Mouse (Mus musculus) hindbrain, embryonic 11.5 days (tissue): ENCODE data around the gene Gimap3. TPM values are rescaled to one million over a fixed set of nuclear protein-coding genes. Genes with fewer than 3 reads are reported as not detected.

ENCODE experiments used
- ATAC-seq: fragments of 200-750 bp; cut with Nextera tagmentation; 2 replicates; pipeline ENCODE4 v1.8.0; 2017; ENCODE audit warnings: mild to moderate bottlenecking, moderate TSS enrichment, moderate library complexity; ENCODE audit not compliant: low FRiP score
- DNase-seq: peaks from one replicate; pipeline ENCODE4 v3.0.0-alpha.2; 2015; ENCODE audit warnings: low spot score
- H3K27ac ChIP-seq: fragments of 300-500 bp; sonication (generic); 2 replicates; pipeline ENCODE4 v1.5.1; 2014; ENCODE audit warnings: mild to moderate bottlenecking, low read depth, low read length
- H3K27me3 ChIP-seq: fragments of 300-500 bp; sonication (generic); 2 replicates; pipeline ENCODE4 v1.6.1; 2014; ENCODE audit warnings: mild to moderate bottlenecking, low read length, moderate library complexity, mixed read lengths; ENCODE audit not compliant: control insufficient read depth, insufficient read depth
- H3K36me3 ChIP-seq: fragments of 300-500 bp; sonication (generic); 2 replicates; pipeline ENCODE4 v1.6.1; 2014; ENCODE audit warnings: mild to moderate bottlenecking, low read length, moderate library complexity, mixed read lengths; ENCODE audit not compliant: control insufficient read depth, insufficient read depth
- H3K4me1 ChIP-seq: fragments of 300-500 bp; sonication (generic); replicated peaks from 2 replicates; pipeline ENCODE4 v1.6.1; 2014; ENCODE audit warnings: low read length, mixed read lengths; ENCODE audit not compliant: control insufficient read depth, insufficient read depth
- H3K4me2 ChIP-seq: fragments of 300-500 bp; sonication (generic); replicated peaks from 2 replicates; pipeline ENCODE4 v1.6.1; 2014; ENCODE audit warnings: mild to moderate bottlenecking, low read depth, low read length
- H3K4me3 ChIP-seq: fragments of 300-500 bp; sonication (generic); 2 replicates; pipeline ENCODE4 v1.5.1; 2014; ENCODE audit warnings: low read depth, low read length
- H3K9ac ChIP-seq: fragments of 300-500 bp; sonication (generic); 2 replicates; pipeline ENCODE4 v1.6.1; 2014; ENCODE audit warnings: low read depth, low read length
- H3K9me3 ChIP-seq: fragments of 300-500 bp; sonication (generic); 2 replicates; pipeline ENCODE4 v1.6.1; 2016; ENCODE audit warnings: low read length; ENCODE audit not compliant: control insufficient read depth
- WGBS: fragments of 180-500 bp; shearing (Covaris S2); extraction: QIAGEN DNeasy Blood & Tissue Kit; methylation state at CpG from one replicate; pipeline ENCODE4 v1.1.7; 2014; 5-methylcytosine and 5-hydroxymethylcytosine counted together
- polyA plus RNA-seq: library from polyadenylated mRNA; unstranded; fragments of >200 nt; fragmentation: Nextera tagmentation; extraction: Ambion mirVana; gene quantifications from 2 replicates; pipeline ENCODE4 v1.2.1, GENCODE M21; 2014

Gimap3 gene
- polyA plus RNA-seq, 1 experiment from 2014 or later: 0.17 TPM

DNA sequence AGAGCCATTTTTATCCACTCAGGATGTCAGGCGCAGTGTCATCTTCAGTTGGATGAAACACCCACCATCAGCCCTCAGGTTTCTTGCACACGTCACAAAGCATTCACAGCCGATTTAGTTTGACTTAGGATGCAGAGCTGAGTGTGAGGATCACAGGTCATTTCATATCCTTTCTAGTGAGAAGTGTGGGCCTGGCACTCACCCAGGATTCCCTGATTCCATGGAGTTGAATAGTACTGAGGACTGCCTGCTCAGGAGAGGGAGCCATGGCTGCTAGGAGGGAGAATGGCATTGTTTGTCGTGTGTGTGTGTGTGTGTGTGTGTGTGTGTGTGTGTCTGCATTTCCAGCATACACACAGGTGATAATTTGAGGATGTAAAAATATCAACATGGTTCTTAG lies 50.3 kb downstream of the Gimap3 start:
- Histone ChIP-seq H3K4me3 (no peak overlapping the region), H3K4me1 (no peaks in the 10 kb centered on the region), H3K4me2 (no peak overlapping the region), H3K27me3 (no peaks in the 10 kb centered on the region), H3K9me3 (no peaks in the 10 kb centered on the region), H3K9ac (no peak overlapping the region), H3K36me3 (no peaks in the 10 kb centered on the region), H3K27ac (no peak overlapping the region)
- 94% methylated on average over 4 of the region's 4 CpGs for WGBS
- no peak for ATAC-seq
- DNase-seq: no peak

DNA sequence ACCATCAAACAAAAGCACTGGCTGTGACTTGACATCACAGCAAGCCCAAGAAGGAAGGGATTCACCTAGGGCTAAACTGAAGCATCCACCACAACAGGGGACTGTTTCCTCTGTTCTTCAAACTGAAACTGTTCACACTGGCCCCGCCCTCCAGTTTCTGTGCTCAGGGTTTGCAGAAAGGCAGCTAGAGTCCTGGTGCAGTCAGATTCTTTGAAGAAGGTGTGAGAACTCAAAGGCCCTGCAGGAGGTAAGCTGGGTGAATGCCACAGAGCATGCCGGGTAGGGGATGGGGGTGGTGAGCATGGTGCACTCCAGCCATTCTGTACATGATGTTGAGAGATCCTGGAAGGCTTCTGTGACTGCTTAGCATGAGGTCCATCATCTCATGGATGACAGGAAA lies 52.2 kb downstream of the Gimap3 start, which contains the start of the genes Gm28053 and Gimap7:
Gm28053 (plus strand) TSS at position 153 of the 400 bp plus-strand sequence.
Gimap7 (plus strand) TSS at position 167 of the 400 bp plus-strand sequence.
- H3K4me1 ChIP-seq: no peaks in the 10 kb centered on the region

More for the DNA sequence above, 52.2 kb downstream of the Gimap3 start, which contains the start of the genes Gm28053 and Gimap7:
- DNase-seq (no peak), ATAC-seq (no peak)
- Histone ChIP-seq H3K4me3 (no peak within 1 kb of the TSS), H3K9me3 (no peaks in the 10 kb centered on the region), H3K27me3 (no peaks in the 10 kb centered on the region), H3K9ac (no peak within 1 kb of the TSS), H3K36me3 (no peaks in the 10 kb centered on the region), H3K4me2 (no peak within 1 kb of the TSS), H3K27ac (no peak within 1 kb of the TSS)
- 63% methylated on average over 2 of the region's 2 CpGs for WGBS

Other genes with a start within 250 kb of the Gimap3 start
- 55.1 and 59.0 TPM in 2 replicates for gene Atp6v0e2, start 233.2 kb downstream of the Gimap3 start, polyA plus RNA-seq
- gene Lrrc61, start 216.1 kb downstream of the Gimap3 start, polyA plus RNA-seq: 13.9 and 17.2 TPM in 2 replicates
- 2.0 and 2.5 TPM in 2 replicates for gene Rarres2, start 198.1 kb downstream of the Gimap3 start, polyA plus RNA-seq
- not detected in 2 replicates for gene Gm45021, start 181.2 kb downstream of the Gimap3 start, polyA plus RNA-seq
- 35.3 and 37.8 TPM in 2 replicates for gene Repin1, start 177.0 kb downstream of the Gimap3 start, polyA plus RNA-seq
- gene Gm44965, start 176.9 kb downstream of the Gimap3 start, polyA plus RNA-seq: not detected in 2 replicates
- 7.7 and 11.0 TPM in 2 replicates for gene Zfp775, start 168.8 kb downstream of the Gimap3 start, polyA plus RNA-seq
- 1.1 and 1.2 TPM in 2 replicates for gene AI854703, start 144.1 kb downstream of the Gimap3 start, polyA plus RNA-seq
- gene Gimap8, start 123.6 kb downstream of the Gimap3 start, polyA plus RNA-seq: 0.37 and 0.57 TPM in 2 replicates
- 4.2 and 4.8 TPM in 2 replicates for gene Gimap9, start 94.7 kb downstream of the Gimap3 start, polyA plus RNA-seq
- gene Gimap4, start 86.3 kb downstream of the Gimap3 start, polyA plus RNA-seq: 3.3 and 5.6 TPM in 2 replicates
- gene Gimap6, start 62.6 kb downstream of the Gimap3 start, polyA plus RNA-seq: 10.7 and 11.5 TPM in 2 replicates
- gene Gm28053, start 52.2 kb downstream of the Gimap3 start, polyA plus RNA-seq: not detected in 2 replicates
- 0.11 TPM in 1 of 2 replicates, not detected in the other for gene Gimap7, start 52.2 kb downstream of the Gimap3 start, polyA plus RNA-seq
- 5.0 and 6.1 TPM in 2 replicates for gene Gimap1, start 31.8 kb downstream of the Gimap3 start, polyA plus RNA-seq
- 0.49 and 0.92 TPM in 2 replicates for gene Gimap5, start 24.7 kb downstream of the Gimap3 start, polyA plus RNA-seq
- gene Tmem176a, start 70.1 kb upstream of the Gimap3 start, polyA plus RNA-seq: 25.7 and 26.0 TPM in 2 replicates
- 66.7 and 72.5 TPM in 2 replicates for gene Tmem176b, start 70.6 kb upstream of the Gimap3 start, polyA plus RNA-seq
- not detected in 2 replicates for gene Aoc1, start 102.0 kb upstream of the Gimap3 start, polyA plus RNA-seq
- not detected in 2 replicates for gene 1600015I10Rik, start 159.0 kb upstream of the Gimap3 start, polyA plus RNA-seq
- not detected in 2 replicates for gene Doxl2, start 204.1 kb upstream of the Gimap3 start, polyA plus RNA-seq
- gene Svs1, start 216.0 kb upstream of the Gimap3 start, polyA plus RNA-seq: not detected in 2 replicates